Mouse (Mus musculus) CD8-positive naive resting alpha-beta T cell, adult 2 months (primary cell): Measurements from ENCODE around the gene Dach1.

ENCODE experiments used
- DNase-seq, 2 experiments: peaks; one replicate each; pipeline ENCODE4 v3.0.0; 2022; ENCODE audit warnings: low read depth in 2 of 2, low spot score in 2 of 2

Gene Dach1

GRCm38 (mm10) chr14:98109929-98110328 is 59.6 kb downstream of the Dach1 start:
- DNase-seq = no peak

DNA sequence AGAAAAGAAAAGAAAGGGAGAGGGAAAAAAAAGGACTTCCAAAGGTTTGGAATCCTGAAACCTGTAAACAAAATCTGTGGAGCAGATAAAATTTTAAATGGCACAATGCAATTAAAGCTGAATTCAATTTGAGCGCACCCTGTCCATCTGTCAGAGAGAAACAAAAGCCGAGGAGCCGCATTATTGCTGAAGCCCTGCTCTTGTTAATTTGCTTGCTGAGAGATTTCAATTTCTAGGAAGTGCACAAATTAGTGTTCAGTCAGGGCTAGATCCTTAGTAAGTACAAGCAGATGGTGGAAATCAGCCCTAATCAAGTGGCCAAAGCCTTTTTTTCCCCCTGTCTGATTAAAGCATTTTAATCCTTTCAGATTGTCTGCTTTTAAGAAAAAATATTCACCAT is 60.8 kb downstream of the Dach1 start:
- no peak for DNase-seq

GRCm38 (mm10) chr14:98106208-98106607 is 63.4 kb downstream of the Dach1 start:
- no peak for DNase-seq

GRCm38 (mm10) chr14:98104314-98104955 is 65.1 kb downstream of the Dach1 start:
- no peak for DNase-seq

GRCm38 (mm10) chr14:98095229-98095628 is 74.3 kb downstream of the Dach1 start:
- DNase-seq = no peak

- no peak for DNase-seq
Measured at GRCm38 (mm10) chr14:98089246-98089645, 80.3 kb downstream of the Dach1 start.

DNA sequence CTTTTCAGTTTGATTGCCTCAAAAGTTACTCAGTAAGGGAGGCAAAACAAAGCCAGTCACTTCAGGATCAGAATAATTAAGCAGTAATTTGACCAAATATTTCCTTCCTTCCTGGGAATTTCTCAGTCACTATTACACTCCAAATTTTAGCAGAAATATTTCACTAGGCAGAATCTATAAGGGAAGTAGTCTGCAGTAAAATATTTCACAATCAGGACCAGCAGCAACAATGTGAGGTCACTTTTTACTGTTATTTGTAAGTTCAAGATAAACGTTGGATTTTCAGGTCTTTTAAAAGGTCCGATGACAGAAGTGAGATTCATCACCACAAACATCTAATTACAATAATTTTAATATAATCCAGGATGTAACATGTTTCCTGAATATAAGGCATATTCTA is 82.2 kb downstream of the Dach1 start:
- no peak for DNase-seq

- DNase-seq = no peak
Measured at GRCm38 (mm10) chr14:98086794-98087193, 82.8 kb downstream of the Dach1 start.

- DNase-seq = no peak
Measured at GRCm38 (mm10) chr14:98085141-98085540, 84.4 kb downstream of the Dach1 start.

GRCm38 (mm10) chr14:98084720-98085119 is 84.8 kb downstream of the Dach1 start:
- DNase-seq = no peak

- DNase-seq = no peak
Measured at GRCm38 (mm10) chr14:98083419-98083818, 86.1 kb downstream of the Dach1 start.

DNA sequence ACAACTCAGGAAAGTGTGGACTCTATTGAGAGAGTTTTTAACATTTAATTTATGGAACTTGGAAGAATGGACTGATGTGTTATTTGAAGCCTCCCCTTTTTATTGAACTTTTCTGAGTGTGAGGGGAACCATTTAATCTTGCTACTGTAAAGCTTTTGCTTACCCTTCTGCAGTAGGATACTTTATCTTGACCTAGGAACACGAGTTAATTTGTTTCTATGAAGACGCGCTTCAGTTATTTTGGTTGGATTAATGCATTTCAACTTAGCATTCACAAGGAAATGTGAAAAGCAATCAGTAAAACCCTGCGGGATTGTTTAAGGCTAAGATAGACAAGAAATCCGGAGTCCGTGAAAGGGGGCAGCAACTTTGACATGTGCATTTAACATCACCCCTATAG is 89.6 kb downstream of the Dach1 start:
- no peak for DNase-seq

DNA sequence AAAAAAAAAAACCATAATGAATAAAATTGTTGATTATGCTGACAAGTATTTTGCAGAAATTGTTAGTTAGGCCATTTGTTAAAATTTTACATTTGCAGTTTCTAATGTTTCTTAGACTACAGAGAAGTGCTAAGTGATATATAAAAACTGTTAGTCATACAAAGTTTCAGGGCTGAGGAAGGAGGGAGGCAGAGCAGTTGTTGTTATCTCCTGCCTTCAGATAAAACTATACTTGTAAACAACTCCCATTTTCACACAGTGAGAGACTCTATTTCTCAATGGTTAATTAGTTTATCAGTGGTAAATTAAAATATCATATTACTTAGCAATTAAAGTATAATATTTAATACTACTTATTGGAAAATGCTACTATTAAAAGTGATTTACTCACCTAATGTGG is 91.6 kb downstream of the Dach1 start:
- no peak for DNase-seq

GRCm38 (mm10) chr14:98073421-98074080 is 96.0 kb downstream of the Dach1 start:
- no peak for DNase-seq

DNA sequence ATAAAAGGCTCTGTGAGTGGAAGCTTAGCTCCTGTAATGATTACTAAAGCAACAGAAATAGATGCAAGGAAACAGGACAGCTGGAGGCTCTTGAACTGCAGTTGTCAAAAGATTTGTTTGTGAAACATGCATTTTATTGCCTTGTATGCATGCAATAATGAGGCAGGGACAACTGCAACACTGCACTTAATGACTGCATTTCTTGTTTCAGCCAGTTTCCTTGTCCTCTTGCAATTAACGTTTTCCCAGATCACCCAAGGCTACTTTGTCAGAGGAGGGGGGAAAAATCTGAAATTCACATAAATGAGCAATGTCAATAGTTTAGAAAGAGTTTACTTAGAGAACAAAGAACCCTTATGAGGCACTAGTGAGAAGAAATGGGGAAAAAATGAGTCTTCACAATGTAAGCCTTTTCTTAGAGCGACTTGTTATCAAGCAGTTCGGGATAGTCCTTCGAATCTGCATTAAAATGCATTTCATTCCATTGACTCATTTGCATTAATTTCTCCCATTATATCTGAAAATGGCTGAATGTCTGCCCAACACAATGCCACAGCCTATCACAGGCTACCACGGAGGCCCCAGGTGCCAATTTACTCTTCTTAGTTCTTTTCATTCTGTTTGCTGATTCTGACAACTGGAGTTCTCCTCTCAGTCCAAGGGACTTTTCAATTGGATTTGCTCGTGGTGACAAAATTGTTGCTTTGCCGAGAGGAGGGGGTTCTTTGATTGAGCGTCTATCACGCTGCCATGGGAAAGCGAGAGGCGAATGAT is 96.7 kb downstream of the Dach1 start:
- no peak for DNase-seq

- no peak for DNase-seq
Measured at GRCm38 (mm10) chr14:98071877-98072276, 97.7 kb downstream of the Dach1 start.

- DNase-seq = no peak
Measured at GRCm38 (mm10) chr14:98067273-98067905, 102.2 kb downstream of the Dach1 start.

DNA sequence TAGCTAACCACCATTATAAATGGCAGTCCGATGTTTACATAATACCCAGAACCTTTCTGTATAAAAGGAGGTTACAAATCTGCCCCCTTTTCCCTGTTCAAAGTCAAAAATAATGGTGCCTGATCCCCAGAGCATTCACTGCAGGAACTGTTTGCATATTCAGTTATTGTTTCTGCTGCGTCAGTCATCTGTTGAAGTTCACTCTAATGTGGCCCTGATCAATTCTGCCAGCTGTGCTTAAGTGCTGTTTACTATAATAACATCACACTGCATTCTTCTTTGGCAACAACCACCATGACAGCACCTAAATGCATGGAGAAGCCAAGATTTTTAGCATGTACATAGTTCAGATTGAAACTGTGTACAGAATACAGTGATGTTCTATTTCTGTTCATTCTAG is 105.4 kb downstream of the Dach1 start:
- DNase-seq = no peak

DNA sequence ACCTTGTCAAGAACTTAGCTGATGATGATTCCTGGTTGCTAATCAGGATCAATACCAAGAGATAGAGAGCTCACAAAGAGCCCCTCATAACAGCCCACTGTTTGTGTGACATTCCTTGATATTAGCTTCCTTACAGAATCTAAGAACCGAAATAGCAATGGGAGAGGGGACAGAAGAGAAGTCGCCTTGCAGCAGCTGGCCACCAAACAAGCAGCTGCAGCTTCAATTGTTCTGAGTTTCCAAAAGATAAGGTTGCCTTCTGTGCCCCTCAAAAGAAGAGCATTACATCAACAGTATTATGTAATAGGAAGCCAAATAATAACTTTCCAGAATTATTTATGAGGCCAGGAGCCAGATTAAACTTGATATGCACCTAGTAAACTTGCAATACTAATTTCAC is 120.2 kb downstream of the Dach1 start:
- DNase-seq = no peak

- no peak for DNase-seq
Measured at GRCm38 (mm10) chr14:98048403-98048802, 121.2 kb downstream of the Dach1 start.

DNA sequence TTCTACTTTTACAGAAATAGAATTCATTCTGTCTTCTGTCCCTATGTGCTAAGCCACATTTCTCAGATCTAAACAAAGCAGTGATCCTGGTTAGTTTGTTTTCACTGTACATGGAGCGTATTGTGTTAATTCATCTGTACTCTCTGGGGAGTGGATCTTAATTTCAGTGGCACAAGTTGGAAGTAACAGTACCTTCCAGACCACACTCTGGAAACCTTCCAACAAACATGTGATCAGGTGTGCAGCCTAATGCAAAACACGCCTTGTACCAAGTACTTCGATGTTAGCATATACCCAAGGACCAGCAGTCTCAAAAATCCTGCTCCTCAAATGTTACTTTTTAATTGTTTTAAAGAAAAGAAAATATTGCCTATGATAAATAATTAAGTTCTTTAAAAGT is 121.9 kb downstream of the Dach1 start:
- no peak for DNase-seq

- DNase-seq = no peak
Measured at GRCm38 (mm10) chr14:98046960-98047359, 122.6 kb downstream of the Dach1 start.
